8 mouse cellular contexts compared by ENCODE assay signal in the genomic region with DNA sequence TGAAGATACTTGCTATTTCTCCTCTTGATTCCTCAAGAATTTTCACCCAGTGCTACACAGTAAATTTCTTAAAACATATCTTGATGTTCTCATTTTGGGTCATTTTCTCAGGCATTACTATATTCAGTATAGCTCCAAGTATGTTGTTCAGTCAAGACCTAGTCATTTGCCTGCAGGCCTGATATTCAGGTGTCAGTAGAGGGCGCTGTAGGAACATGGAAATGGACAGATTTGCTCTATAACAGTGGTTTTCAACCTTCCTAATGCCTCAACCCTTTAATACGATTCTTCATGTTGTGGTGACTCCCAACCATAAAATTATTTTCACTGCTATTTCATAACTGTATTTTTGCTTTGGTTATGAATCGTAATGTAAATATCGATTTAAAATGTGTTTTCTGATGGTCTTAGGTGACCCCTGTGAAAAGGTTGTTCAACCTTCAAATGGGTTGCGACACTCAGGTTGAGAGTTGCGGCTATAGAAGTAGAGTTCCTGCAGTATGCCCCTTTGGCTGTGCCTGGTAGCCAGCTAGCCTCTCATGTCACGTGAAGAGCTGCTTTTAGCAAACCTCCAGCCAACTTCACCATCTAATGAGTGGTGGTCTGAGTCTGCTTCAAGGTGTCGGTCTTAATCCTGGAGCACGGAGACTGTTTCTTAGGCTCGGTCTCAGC. TPM values are rescaled to one million over a fixed set of nuclear protein-coding genes. Genes with fewer than 3 reads are reported as not detected.
DNase-seq lines count a peak whose midpoint lies in the region; ATAC-seq and TF ChIP-seq lines count a peak whose summit lies in the region.

No protein-coding gene starts in this region.

- peak; percentile 86 for TF ChIP-seq CTCF in G1E (IDR thresholded peaks at IDR 0.05; ENCODE audit: low read depth, low read length)

- H3K4me1 ChIP-seq in G1E (ENCODE audit: insufficient read depth, low read depth, low read length) = no peaks in the 10 kb centered on the region

- H3K4me3 ChIP-seq in G1E (ENCODE audit: low read depth, low read length) = no peak overlapping the region

- H3K27me3 ChIP-seq in G1E (ENCODE audit: insufficient read depth, low read length) = peaks cover 9% of the 10 kb centered on the region; the same call in 1 of the 2 replicates

- no peaks in the 10 kb centered on the region for H3K36me3 ChIP-seq in G1E (replicated peaks)

- no peaks in the 10 kb centered on the region for H3K9me3 ChIP-seq in G1E (replicated peaks)

- peak; percentile 63 to 65 for DNase-seq in cerebellum, adult 18-20 months
- no peak for DNase-seq in G1E (ENCODE audit: low spot score)
- peak; percentile 23 for DNase-seq in cerebellum, adult 9-11 months
- DNase-seq in gastrocnemius, adult 8-10 months (ENCODE audit: low spot score in 2 of 2) = peak; percentile 21 to 31
- DNase-seq in layer of hippocampus, postnatal 14 days (ENCODE audit: low spot score in 2 of 2) = peak; percentile 67 to 89
- DNase-seq in mesoderm, embryonic 11.5 days (ENCODE audit: low read depth, low spot score) = peak; percentile 70
- peak; percentile 48 to 70 for DNase-seq in spleen, postnatal 4 days (ENCODE audit: low spot score in 2 of 2)

- no peak for ATAC-seq in cerebellum, adult (ENCODE audit: insufficient number of reproducible peaks, low FRiP score, low TSS enrichment)
- no peak; the same call in 1 of the 2 replicates for ATAC-seq in G1E (ENCODE audit: extremely low read depth, insufficient number of reproducible peaks, low FRiP score, poor library complexity, severe bottlenecking)

RNA-seq across cellular contexts. Expression of a gene that starts 35.9 kb away (rescaled TPM):
- total RNA-seq in G1E (2014; fragmentation: Nextera tagmentation) (16.9 and 33.6 TPM in 2 replicates), G1E (2017) (29.1 and 29.3 TPM in 2 replicates)
- 43.8 and 47.6 TPM in 2 replicates for polyA plus RNA-seq in G1E (2012)
- total RNA-seq in gastrocnemius, adult 8-10 months (2022) = 10 to 100 TPM in 3 of 4 experiments, 1 to 10 TPM in 1; 9.6 to 10.5 (median 10.3) TPM
- total RNA-seq in layer of hippocampus, postnatal 14 days (2021) = 10 to 100 TPM; 22.8 to 24.4 TPM

RNA-seq across cellular contexts. Expression of a gene that starts 36.2 kb away (rescaled TPM):
- total RNA-seq in G1E (2014; fragmentation: Nextera tagmentation) (82.7 and 83.8 TPM in 2 replicates), G1E (2017) (21.8 and 23.4 TPM in 2 replicates)
- polyA plus RNA-seq in G1E (2012) = 56.7 and 72.3 TPM in 2 replicates
- 10 to 100 TPM; 24.5 to 33.4 (median 26.8) TPM for total RNA-seq in gastrocnemius, adult 8-10 months (2022)
- total RNA-seq in layer of hippocampus, postnatal 14 days (2021) = 10 to 100 TPM; 57.8 to 61.8 TPM

RNA-seq across cellular contexts. Expression of a gene that starts 51.8 kb away (rescaled TPM):
- not detected in 2 replicates for total RNA-seq in G1E (2014; fragmentation: Nextera tagmentation)
- total RNA-seq in G1E (2017) = not detected in 2 replicates
- polyA plus RNA-seq in G1E (2012) = not detected in 2 replicates
- under 1 TPM; 0.38 to 0.92 (median 0.48) TPM for total RNA-seq in gastrocnemius, adult 8-10 months (2022)
- 10 to 100 TPM in 1 of 2 experiments, 1 to 10 TPM in 1; 9.9 to 11.8 TPM for total RNA-seq in layer of hippocampus, postnatal 14 days (2021)

Comparison
In these comparisons a context has a peak if more than half of its experiments do, and no peak if none do; other contexts are left out.
1. RNA of a gene that starts 51.8 kb away (total RNA-seq): 9.9 to 11.8 TPM in layer of hippocampus, postnatal 14 days; 0.38 to 0.92 TPM in gastrocnemius, adult 8-10 months and not detected in G1E; every median in the first group is over 4 times any median in the second.